Mouse (Mus musculus) heart, postnatal 25 days (tissue): ENCODE data around the gene Midn. TPM values are rescaled to one million over a fixed set of nuclear protein-coding genes. Genes with fewer than 3 reads are reported as not detected.
A peak's percentile ranks its signal among the peaks of the same experiment; 100 is the strongest.

Experiments
- DNase-seq: peaks from one replicate; pipeline ENCODE4 v3.0.0; 2022; ENCODE audit warnings: low spot score
- intact Hi-C: fragments of 180-260 bp; cut with DNase I; formaldehyde crosslinking; loops from one replicate; pipeline ENCODE4 v1.15.1; 2025
- total RNA-seq, 2 experiments: library from RNA; stranded (reverse); gene quantifications; 2 replicates each; pipeline ENCODE4 v1.2.3; 2021

Midn gene
- total RNA-seq, 2 experiments from 2014 or later, result 92.1 to 120 TPM

DNA sequence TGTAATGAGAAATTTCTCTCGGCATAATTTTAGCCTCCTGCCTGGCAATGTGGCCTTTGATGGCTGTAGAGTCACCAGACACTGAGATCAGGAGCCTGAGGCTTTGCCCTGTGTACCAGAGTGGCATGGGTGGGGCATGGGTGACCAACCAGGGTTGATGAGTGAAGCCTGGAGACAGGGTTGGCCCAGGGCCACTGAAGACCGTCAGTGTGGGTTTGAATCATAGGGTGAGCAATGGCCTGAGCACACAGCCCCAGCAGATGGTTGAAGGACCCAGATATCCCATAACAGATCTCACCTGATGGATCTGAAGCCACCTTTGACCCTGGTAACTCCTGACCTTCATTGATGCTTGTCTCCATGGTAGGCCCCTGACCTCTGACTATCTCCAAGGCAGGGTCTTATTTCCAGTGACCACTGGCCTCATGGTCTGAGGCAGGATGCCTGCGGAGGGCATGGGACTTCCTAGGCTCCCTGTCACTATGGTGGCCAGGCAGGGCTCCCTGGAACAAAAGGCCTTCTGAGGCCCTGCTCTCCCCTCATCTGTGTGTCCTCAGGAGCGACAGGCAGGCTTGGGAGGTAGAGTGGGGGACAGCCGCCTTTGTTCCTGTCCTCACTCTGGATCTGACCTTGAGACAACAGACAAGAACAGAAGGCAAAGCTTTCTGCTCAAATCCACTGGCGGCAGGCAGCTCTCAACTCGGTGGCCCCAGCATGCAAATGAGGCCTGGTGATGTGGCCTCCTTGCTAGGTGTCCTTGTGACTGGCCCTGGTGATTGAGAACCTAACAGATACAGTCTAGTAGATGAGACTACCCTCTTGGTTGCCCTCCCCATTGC is 29.6 kb downstream of the Midn start:
- intact Hi-C loops, result loop anchor here (10.0 kb wide), 1 partner anchor 197 kb away; no protein-coding TSS in a partner anchor
- no peak for DNase-seq

DNA sequence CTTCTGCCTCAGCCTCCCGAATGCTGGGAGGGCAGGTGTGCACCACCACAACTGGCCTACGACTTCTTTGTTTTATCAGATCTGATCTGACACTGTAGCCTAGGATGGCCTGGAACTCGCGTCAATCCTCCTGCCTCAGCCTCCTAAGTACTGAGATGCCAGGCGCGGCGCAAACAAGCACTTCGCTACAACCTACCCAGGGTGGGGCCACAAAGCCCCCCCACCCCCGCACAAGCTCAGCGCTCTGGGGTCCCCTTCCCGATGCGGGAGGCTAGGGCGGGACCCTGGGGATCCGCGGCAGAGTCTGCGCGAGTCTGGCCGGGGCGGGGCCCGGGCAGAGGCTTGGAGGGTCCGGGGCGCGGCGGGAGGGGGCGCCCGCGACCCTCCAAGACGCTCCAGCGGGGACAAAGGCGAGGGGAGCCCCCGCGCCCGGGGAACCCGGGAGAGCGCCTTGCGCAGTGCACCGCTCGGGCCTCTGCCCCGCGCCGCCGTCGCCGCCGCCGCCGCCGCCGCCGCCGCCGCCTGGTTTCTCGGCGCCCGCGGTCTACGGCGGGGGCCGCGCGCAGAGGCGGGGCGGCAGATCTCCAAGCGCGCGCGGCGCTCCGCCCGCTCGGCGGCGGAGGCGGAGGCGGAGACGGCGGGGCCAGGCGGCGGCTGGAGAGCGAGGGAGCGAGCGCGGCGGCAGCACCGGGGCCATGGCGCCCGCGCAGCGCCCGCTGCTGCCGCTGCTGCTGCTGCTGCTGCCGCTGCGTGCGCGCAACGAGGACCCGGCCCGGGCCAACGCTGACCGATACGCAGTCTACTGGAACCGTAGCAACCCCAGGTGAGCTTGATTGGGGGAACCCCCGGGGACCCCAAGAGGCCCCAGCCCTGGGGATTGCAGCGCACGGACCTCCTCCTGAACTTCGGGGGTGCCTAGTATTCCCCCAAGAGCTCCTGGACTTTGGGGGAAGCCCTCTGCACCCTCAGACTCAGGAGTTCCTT is 31.3 kb downstream of the Midn start, which contains the start of gene Efna2:
Gene Efna2 (plus strand): TSS at position 415 of the 984 bp plus-strand sequence.
- DNase-seq, result no peak
- intact Hi-C loops, result loop anchor here (10.0 kb wide), 1 partner anchor 195 kb away; no protein-coding TSS in a partner anchor

DNA sequence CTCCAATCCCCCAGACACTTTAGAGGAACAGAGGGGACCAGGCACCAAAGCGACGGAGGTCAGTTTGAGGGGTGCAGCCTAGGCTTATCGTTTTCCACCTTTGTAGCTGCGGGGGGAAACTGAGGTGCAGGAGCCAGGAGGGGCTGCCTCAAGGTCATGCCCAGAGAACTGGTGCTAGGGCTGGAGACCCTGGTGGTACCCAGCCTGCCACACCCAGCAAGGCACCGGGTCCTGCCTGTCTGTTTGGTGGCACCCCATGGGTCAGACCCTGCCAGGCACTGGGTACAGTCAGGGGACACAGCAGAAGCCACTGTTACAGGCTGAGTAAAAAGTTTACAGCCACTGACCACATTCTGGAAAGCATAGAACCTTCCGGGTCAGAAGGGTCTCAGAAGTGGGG is 32.2 kb downstream of the Midn start:
- no peak for DNase-seq
- intact Hi-C loops, result no loop called here

DNA sequence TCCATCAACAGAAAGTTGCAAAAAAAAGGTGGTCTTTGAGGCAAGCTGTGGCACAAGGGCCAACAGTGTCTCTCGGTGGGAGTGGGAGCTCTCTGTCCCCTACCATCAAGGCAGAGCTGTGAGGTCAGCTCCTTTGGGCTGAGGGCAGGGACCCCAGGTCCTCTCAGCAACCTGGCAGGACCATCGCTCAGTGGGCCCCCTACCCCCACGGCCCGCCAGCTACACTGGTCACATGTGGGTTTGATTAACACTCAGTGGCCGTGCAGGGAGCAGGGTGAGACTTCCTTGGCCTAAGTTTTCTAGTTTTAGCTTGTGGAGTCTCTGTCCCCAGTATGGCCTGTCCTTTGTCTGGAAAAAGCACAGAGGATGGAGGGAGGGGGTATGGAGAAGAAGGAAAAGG is 32.8 kb downstream of the Midn start:
- DNase-seq, result no peak
- intact Hi-C loops, result no loop called here

DNA sequence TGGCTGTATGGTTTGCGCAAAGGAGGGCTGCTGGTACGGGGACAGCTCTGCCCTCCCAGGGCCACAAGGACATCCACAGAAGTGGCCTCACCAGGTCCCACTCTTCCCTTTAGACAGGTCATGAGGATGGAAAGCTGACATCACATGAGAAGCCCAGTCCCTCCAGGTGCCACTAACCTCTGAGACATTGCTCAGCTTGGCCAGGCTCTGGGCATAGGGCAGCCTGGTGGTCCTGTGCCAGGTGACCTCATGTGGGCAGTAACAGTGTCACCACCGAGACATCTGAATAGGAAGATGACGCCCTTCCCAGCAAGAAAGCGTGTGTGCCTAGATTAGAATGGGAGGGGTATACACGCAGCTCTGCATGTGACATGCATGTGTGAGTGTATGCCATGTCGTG is 34.5 kb downstream of the Midn start:
- no peak for DNase-seq

DNA sequence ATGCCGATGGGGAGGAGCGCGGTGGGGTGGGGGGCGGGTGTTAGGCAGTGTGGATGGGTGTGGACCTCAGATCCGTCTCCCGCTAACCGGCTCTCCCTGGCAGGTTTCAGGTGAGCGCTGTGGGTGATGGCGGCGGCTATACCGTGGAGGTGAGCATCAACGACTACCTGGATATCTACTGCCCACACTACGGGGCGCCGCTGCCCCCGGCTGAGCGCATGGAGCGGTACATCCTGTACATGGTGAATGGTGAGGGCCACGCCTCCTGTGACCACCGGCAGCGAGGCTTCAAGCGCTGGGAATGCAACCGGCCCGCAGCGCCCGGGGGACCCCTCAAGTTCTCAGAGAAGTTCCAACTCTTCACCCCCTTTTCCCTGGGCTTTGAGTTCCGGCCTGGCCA is 38.6 kb downstream of the Midn start:
- DNase-seq, result no peak

More for the DNA sequence above, 34.5 kb downstream of the Midn start:
- intact Hi-C loops, result no loop called here

DNA sequence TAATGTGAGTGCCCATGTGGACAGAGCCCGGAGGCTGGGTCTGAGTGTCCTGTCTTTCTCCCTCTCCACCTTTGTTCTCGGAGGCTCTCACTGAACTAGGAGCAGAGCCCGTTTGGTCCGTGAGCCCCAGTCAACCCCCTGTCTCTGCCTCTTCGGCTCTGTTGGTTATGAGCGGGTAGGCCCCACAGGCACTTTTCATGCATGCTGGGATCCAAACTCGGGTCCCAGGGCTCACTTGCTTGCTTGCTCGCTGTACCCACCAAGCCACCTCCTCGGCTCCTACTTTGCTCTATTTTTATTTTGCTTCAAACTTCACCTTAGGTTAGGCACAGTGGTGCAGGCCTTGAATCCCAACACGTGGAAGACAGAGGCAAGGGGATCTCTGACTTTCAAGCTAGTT is 39.7 kb downstream of the Midn start:
- intact Hi-C loops, result no loop called here
- no peak for DNase-seq

More for the DNA sequence above, 38.6 kb downstream of the Midn start:
- intact Hi-C loops, result no loop called here

DNA sequence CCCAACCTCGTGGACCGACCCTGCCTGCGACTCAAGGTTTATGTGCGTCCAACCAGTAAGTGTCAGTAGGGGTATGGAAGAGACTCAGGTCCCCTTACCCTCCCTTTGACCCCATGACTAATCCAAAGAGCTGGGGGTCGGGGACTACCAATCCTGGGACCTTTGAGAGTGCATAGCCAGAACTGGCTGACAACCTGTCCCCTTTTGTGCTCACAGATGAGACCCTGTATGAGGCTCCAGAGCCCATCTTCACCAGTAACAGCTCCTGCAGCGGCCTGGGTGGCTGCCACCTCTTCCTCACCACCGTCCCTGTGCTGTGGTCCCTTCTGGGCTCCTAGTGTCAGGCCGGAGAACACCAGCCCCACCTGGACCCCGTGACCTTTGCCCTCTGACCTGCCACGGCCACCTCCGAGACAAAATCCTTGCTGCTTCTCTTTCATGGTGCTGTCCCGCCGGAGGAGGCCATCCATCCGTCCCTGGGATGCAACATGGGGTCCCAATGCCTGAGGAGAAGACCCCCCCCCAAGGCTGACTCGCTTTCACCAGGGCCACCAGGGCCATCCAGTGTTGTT is 40.5 kb downstream of the Midn start:
- intact Hi-C loops, result no loop called here
- no peak for DNase-seq

DNA sequence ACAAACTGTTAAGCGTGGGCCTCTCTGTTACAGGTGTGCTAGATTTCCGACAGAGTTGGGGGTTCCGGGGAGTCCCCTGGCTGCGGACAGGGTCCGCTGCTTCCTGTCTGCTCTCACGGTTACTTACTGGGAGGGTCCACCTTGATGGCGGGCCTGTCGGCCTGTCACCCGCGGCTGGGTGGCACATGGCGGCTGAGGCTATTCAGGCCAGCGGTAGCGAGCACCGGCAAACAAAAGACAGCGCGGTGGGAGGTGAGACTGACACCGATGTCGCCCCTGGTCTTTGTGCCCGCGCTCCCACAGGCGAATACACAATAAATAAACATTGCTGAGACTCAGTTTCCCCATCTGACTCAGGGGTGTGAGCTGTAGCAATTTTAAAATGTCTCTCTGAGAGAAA is 41.9 kb downstream of the Midn start:
- DNase-seq, result no peak
- intact Hi-C loops, result no loop called here

DNA sequence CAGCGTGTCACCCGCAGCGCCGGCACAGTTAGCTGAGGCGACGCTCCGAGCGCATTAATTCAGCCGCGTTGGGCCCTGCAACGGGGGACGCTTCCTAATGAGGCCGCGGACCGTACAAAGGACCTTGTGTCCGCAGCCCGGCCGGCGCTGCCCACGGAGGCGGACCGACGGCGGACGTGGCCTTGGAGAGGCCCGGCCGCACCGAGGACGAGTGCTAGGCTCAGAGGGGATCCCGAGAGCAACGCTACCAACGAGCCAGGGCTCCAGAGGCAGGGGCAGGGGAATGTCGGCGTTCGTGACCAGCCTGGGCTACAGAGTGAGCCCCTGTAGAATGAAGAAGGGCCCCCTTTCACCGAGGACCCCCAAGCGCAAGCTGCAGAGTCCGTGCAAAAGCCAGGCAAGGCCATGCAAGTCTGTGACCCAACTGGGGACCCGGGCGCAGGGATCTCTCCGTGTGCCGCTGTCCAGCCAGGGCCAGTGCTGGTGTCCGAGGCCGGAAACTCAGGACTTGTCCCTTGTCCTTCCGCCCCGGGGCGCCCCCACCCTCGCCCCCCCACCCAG is 42.5 kb downstream of the Midn start:
- intact Hi-C loops, result no loop called here
- DNase-seq, result no peak

DNA sequence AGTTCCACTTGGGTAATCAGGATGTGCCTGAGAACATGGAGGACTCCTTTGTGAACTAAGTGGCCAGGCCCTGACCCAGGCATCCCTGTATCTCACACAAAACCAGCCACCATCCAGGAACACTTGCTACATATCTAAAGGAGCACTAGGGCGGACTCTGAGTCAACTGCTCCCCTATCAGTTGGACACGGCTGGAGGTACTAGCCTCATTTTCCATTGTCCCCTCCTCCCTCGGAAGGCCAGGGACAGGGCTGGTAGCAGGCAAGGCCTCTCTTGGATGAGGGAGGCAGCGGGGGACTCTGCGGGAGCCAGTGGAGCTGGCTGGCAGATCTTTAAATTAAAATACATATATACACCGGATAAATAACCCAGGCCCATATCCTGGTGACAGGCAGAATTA is 45.9 kb downstream of the Midn start:
- intact Hi-C loops, result no loop called here
- no peak for DNase-seq

DNA sequence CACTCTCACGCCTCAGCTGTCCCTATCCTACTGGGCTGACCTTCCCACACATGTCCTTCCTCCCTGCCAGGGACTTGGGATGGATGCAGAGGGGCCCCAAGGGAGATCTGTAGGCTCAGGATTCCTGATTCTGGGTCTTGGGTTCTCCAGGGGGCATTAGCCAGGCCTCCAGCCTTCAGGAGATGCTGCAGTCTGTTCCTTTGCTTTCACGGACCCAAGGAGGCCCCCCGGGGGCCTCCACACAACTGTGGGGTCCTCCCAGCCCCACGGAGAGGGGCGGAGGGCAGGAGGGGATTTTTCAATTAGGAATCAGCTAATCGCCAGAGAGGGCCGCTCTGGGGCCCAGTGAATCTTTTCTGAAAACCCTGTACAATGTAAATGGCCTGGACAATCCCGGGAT is 46.4 kb downstream of the Midn start:
- intact Hi-C loops, result no loop called here
- no peak for DNase-seq

DNA sequence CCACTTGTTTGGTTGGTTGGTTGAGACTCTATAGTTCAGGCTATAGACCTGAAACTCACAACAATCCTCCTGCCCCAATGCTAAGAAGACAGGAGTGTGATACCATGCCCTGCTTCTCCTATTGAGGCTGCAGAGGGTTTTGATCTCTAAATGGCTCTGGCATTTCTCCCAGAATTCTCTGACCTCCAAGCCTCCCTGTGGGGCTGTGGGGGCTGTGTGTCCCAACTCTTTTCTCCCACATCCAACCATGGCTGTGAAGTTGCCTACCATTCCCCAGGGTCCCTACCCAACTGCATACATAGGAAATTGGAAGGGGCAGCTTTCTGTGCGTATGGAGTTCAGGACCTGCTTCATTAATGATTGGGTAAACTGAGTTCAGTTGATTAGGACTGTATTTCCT is 48.1 kb downstream of the Midn start:
- intact Hi-C loops, result no loop called here

DNA sequence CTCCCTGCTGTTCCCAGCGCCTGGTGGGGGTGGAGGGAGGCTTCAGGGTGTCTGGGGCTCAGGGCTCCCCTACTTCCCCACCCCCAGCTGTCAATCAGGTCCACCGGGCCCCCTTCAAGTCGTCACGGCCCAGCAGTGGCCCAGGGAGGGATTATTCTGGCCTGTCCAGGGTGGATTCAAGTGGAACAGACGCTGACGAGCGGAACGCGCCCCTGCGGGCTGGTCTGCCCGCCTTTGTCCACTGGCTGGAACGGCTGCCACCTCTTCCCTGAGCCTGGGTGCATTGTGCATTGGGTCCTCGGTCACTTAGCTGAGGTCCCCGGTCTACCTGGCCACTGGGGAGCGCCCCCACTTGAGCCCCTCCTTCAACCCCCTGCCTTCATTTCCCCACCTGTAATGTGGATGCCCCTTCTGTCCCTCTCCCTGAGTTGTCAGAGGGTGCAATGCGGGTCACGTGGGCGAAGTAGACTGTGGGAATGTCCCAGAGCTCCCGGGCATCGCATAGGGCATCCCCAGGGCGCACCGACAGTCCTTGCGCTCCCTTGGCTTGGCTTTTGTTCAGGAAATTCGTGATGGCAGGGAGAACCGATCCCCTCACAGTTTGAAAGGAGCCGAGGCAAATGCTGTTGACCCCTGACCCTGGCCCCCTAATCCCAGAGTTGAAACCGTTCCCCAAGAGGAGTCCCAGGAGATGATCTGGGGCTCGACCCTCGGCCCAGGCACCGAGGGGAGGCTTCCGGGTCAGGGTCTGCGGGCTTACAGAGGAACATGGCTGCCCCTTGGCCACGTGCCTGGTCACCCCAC is 48.9 kb downstream of the Midn start:
- intact Hi-C loops, result no loop called here
- no peak for DNase-seq

More for the DNA sequence above, 48.1 kb downstream of the Midn start:
- no peak for DNase-seq

DNA sequence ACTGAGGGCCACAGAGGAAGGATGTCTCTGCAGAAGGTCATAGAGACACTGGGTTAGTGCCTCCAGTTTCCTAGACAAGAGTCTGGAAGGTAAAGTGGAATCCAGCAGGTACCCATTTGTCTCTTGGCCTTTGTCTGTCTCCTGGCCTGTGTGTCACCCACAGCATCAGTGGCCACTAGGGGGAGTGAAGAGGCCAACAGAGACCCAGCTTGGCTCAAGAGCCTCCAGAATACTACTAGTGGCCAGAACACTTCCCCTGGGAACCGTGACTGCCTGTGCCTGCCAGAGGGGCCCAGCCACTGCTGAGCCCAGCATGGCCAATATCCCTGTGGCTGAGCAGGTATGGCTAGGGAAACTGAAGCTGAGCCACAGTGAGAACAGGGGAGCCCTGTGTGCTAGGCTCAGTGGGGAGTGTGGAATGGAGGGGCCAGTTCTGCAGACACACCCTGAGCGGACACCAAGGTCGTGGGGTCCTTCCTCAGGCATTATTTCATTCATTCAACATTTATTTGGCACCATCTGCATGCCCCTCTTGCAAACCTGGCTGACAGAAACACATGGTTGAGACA is 51.5 kb downstream of the Midn start:
- intact Hi-C loops, result loop anchor here (1.0 kb wide), 1 partner anchor 46 kb away; no protein-coding TSS in a partner anchor
- DNase-seq, result peak; percentile 70

DNA sequence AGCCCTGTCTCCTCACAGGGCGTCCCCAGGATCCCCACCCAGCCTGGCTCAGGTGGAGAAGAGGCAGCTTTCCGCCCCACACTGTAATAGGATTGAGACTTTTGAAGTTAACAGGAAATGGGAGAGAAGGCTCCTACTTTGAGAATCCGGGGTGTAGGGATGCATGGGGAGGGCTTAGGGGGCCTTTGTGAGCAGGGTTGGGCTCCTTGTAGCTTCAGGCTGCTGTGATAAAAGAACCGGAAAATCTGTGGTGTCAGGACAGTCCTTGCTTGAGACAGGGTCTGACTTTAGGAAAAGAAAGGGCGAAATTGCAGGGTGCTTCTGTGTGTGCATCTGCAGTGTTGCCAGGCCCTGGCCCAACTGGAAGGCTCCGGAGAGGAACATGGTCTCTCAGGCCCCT is 52.4 kb downstream of the Midn start:
- no peak for DNase-seq

DNA sequence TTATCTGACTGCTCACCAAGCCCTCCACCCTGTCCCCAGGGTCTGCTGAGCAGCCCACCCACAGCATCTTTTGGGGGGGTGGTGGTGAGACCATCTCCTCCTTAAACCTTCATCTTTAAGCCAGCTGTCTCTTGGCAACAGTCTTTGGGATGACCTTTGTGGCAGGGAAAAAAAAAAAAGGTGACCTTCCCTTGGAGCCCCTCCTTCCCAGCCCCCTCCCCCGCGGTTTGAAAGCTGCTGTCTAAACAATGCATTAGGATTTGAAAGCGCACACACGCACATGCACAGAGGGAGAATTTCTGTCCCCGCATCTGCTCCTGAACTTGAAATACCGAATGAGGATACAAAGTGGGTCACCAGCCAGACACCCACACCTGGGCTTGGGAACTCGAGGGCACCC is 56.0 kb downstream of the Midn start:
- intact Hi-C loops, result no loop called here
- no peak for DNase-seq

More for the DNA sequence above, 52.4 kb downstream of the Midn start:
- intact Hi-C loops, result no loop called here

DNA sequence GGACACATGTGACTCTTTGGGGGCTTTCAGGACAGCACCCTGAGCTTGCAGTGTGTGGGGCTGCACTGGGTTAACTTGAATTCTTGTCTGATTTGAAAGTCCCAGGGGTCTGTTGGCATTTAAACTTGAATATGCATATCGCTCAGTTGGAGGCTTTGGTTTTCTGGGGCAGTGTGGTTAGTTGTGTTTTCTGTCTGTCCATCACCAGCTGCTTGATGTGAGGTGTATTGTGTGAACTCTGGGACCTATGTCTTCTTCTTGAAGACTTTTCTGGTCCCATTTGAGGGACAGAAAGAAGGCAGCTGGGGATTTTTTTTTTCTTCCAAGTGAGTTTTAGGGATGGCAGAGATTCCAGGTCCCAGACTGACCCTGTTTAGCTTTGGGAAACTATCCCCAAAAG is 59.1 kb downstream of the Midn start:
- intact Hi-C loops, result no loop called here
- no peak for DNase-seq

DNA sequence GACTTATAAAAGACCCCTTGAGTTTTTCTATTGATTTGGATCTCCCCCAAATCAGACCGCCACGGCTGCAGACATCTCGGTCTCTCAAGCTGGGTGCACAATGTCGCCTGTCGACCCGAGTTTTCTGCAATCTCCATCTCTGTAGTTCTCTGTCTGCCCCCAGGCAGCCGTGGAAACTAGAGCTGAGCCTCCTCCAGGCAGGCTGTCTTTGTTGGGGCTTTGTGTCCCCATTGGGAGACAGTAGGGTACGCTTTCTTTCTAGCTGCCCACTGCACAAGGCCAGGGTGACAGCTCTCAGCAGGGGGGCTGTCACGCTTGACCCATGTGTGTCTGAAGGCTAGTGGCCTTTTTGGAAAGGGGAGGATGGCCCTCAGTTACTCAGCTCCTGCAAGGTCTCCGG is 59.6 kb downstream of the Midn start:
- intact Hi-C loops, result no loop called here
- no peak for DNase-seq
